Mouse (Mus musculus) testis, adult 2 months (tissue): Measurements from ENCODE around the gene H2al1k. TPM values are rescaled to one million over a fixed set of nuclear protein-coding genes. Genes with fewer than 3 reads are reported as not detected.
"Not testable (repeated sequence)": the region's sequence is repeated elsewhere in the genome, so short reads cannot be mapped to it uniquely, and the experiment has no call there.

Source experiments
- H3K27ac ChIP-seq: fragments of 200-500 bp; 2 replicates; pipeline ENCODE4 v1.5.1; 2012; ENCODE audit warnings: low read depth, low read length; ENCODE audit not compliant: control insufficient read depth, insufficient read depth
- H3K27me3 ChIP-seq: fragments of 200-500 bp; 2 replicates; pipeline ENCODE4 v1.6.1; 2012; ENCODE audit warnings: mild to moderate bottlenecking, low read length, moderate library complexity; ENCODE audit not compliant: control insufficient read depth, insufficient read depth
- H3K36me3 ChIP-seq: fragments of 200-500 bp; 2 replicates; pipeline ENCODE4 v1.6.1; 2012; ENCODE audit warnings: mild to moderate bottlenecking, low read length; ENCODE audit not compliant: control insufficient read depth, insufficient read depth
- H3K4me1 ChIP-seq: fragments of 200-500 bp; 2 replicates; pipeline ENCODE4 v1.6.1; 2012; ENCODE audit warnings: low read length; ENCODE audit not compliant: control insufficient read depth, insufficient read depth
- H3K4me3 ChIP-seq: fragments of 200-500 bp; 2 replicates; pipeline ENCODE4 v1.5.1; 2012; ENCODE audit warnings: low read depth, mild to moderate bottlenecking, low read length, moderate library complexity, mixed read lengths; ENCODE audit not compliant: control insufficient read depth
- CTCF ChIP-seq: fragments of 200-500 bp; IDR thresholded peaks from 2 replicates; pipeline ENCODE4 v1.5.1; 2012; ENCODE audit warnings: low read depth, mild to moderate bottlenecking, inconsistent platforms, low read length, moderate library complexity; ENCODE audit not compliant: control insufficient read depth, insufficient read depth, insufficient replicate concordance
- POLR2A ChIP-seq: fragments of 200-500 bp; IDR thresholded peaks from 2 replicates; pipeline ENCODE4 v1.6.1; 2012; ENCODE audit warnings: low read depth, mild to moderate bottlenecking, inconsistent platforms, low read length, moderate library complexity; ENCODE audit not compliant: control insufficient read depth
- polyA plus RNA-seq: library from polyadenylated mRNA; depleted of rRNA; stranded (reverse); fragments of >200 nt; gene quantifications from 2 replicates; pipeline ENCODE4 v1.2.3, GENCODE M21; 2012; rRNA removed

The H2al1k gene
- polyA plus RNA-seq = 58.4 and 134 TPM in 2 replicates

GRCm38 (mm10) chrX:9350327-9350726, at the start of gene H2al1k:
Gene H2al1k (plus strand): TSS chrX:9350627.
- H3K27me3 ChIP-seq, H3K4me1 ChIP-seq, H3K27ac ChIP-seq, H3K36me3 ChIP-seq, H3K4me3 ChIP-seq: not testable (repeated sequence)

- Histone ChIP-seq H3K4me3 (no peak overlapping the region), H3K27me3 (no peaks in the 10 kb centered on the region), H3K27ac (no peak overlapping the region), H3K4me1 (no peaks in the 10 kb centered on the region), H3K36me3 (no peaks in the 10 kb centered on the region)
- TF ChIP-seq POLR2A (no peak), CTCF (no peak)
Observed at GRCm38 (mm10) chrX:9302791-9303190, 47.6 kb upstream of the H2al1k start.

GRCm38 (mm10) chrX:9303455-9303854, 47.0 kb upstream of the H2al1k start:
- no peaks in the 10 kb centered on the region for H3K4me1 ChIP-seq
- TF ChIP-seq CTCF (no peak), POLR2A (no peak)
- no peak overlapping the region for H3K27ac ChIP-seq
- H3K36me3 ChIP-seq = no peaks in the 10 kb centered on the region
- no peaks in the 10 kb centered on the region for H3K27me3 ChIP-seq
- no peak overlapping the region for H3K4me3 ChIP-seq

GRCm38 (mm10) chrX:9316457-9316856, 34.0 kb upstream of the H2al1k start:
- not testable (repeated sequence) for H3K27me3 ChIP-seq, H3K27ac ChIP-seq, H3K36me3 ChIP-seq, H3K4me1 ChIP-seq, H3K4me3 ChIP-seq

- H3K36me3 ChIP-seq, H3K27ac ChIP-seq, H3K27me3 ChIP-seq, H3K4me1 ChIP-seq, H3K4me3 ChIP-seq: not testable (repeated sequence)
Observed at GRCm38 (mm10) chrX:9327954-9328353, 22.5 kb upstream of the H2al1k start.

GRCm38 (mm10) chrX:9332366-9332962, 18.0 kb upstream of the H2al1k start:
- not testable (repeated sequence) for H3K27ac ChIP-seq, H3K4me1 ChIP-seq, H3K4me3 ChIP-seq, H3K27me3 ChIP-seq, H3K36me3 ChIP-seq

- not testable (repeated sequence) for H3K36me3 ChIP-seq, H3K4me1 ChIP-seq, H3K27ac ChIP-seq, H3K27me3 ChIP-seq, H3K4me3 ChIP-seq
Observed at GRCm38 (mm10) chrX:9333035-9333434, 17.4 kb upstream of the H2al1k start.

- H3K36me3 ChIP-seq, H3K4me1 ChIP-seq, H3K27me3 ChIP-seq, H3K27ac ChIP-seq, H3K4me3 ChIP-seq: not testable (repeated sequence)
Observed at GRCm38 (mm10) chrX:9334996-9335395, 15.4 kb upstream of the H2al1k start.

GRCm38 (mm10) chrX:9374012-9374411, 23.6 kb downstream of the H2al1k start:
- H3K27ac ChIP-seq, H3K4me1 ChIP-seq, H3K36me3 ChIP-seq, H3K4me3 ChIP-seq, H3K27me3 ChIP-seq: not testable (repeated sequence)

- not testable (repeated sequence) for H3K27ac ChIP-seq, H3K27me3 ChIP-seq, H3K36me3 ChIP-seq, H3K4me3 ChIP-seq, H3K4me1 ChIP-seq
Observed at GRCm38 (mm10) chrX:9375927-9376326, 25.5 kb downstream of the H2al1k start.
